Mouse (Mus musculus) bone marrow, adult 2 months (tissue): Measurements from ENCODE around the gene Hoxa1.

ENCODE experiments used
- CTCF ChIP-seq: fragments of 200-500 bp; IDR thresholded peaks from 2 replicates; pipeline ENCODE4 v1.5.1; 2011; ENCODE audit warnings: low read length, control low read depth; ENCODE audit not compliant: control insufficient read depth, insufficient read depth
- POLR2A ChIP-seq: fragments of 200-500 bp; IDR thresholded peaks from 2 replicates; pipeline ENCODE4 v1.6.1; 2011; ENCODE audit warnings: low read depth, mild to moderate bottlenecking, control low read depth, low read length, borderline replicate concordance; ENCODE audit not compliant: control insufficient read depth

DNA sequence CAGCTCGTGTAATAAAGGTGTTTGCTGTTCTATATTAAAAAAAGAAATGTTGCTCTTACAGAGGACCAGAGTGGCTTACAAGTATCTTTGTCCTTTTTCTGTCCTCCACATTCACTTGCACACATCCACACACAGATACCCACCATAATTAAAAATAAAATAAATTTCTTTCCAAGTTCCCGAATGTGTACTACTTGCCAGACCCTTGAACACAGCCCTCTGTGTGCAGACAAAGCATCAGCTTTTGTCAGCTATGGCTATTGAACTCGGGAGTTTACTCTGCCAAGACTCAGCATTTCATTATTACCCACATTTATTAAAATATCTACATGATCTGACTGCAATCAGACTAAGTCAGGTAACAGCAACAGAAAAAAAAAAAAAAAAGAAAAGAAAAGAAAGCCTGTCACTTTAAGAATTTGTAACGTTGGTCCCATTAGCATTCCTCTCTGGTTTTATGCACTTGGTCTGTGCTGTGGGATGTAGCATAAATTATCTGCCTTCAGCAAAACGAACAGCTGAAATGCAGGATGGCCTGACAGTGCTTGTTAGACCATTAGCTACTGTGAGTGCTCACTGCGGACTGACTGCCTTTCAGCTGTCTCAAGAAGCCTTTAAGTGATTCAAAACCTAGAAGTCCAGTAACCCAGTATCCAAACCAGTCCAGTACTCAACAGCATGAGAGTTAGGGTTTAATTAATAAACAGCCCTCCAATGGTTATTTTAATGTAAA, 39.0 kb downstream of the Hoxa1 start:
- no peak for TF ChIP-seq POLR2A
- no peak for TF ChIP-seq CTCF
